19 mouse cellular contexts compared by ENCODE assay signal in the genomic region with DNA sequence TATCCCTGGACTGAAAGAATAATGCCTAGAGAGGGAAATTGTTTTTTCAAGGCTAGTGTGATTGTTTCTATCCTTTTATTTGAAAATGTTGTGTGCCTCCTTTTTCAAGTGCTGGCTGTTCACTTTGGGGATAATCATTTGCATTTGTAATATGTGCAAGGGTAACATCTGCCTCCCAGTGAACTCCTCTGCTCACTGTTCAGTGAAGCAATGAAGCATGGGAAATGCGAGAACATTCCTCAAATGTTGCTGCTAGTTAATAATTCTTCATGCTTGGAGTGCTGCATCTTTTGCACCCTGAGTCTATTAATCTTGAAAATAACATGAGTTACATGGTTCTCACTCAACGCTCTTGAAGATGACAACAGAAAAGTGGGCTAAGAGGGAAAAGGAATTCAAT.
DNase-seq lines count a peak whose midpoint lies in the region; ATAC-seq and TF ChIP-seq lines count a peak whose summit lies in the region.
"Had no signal": no experiment of that assay in that cellular context is flagged by ENCODE, and none has a peak within 500 bp of the region (broad histone marks: within the 10 kb centered on the region; RNA-seq: fewer than 3 reads in every experiment).

No protein-coding gene starts in this region.

- peak; percentile 14 for DNase-seq in embryo, embryonic 10.5 days (ENCODE audit: low spot score)
- DNase-seq in embryo, embryonic 11 days = no peak
- peak; percentile 81 for DNase-seq in kidney, adult 2 months
- no peak for DNase-seq in kidney, postnatal 4 days
- peak; percentile 63 for DNase-seq in Muller cell, postnatal 12 days (ENCODE audit: inconsistent ontology term)
- DNase-seq in kidney, postnatal 0 days (ENCODE audit: low spot score) = peak; percentile 6
- no peak for DNase-seq in cerebellum, postnatal 36 days
- DNase-seq in ovary, postnatal 14 days (ENCODE audit: low spot score) = no peak
- DNase-seq: adrenal gland, adult 8-10 months; heart, postnatal 4 days; layer of hippocampus, adult 9-11 months; spleen, adult 18-20 months; thymus, adult 18-20 months had no signal

- whole genome bisulfite sequencing in kidney, adult 2 months = 23% methylated on average over 2 of the region's 2 CpGs
- 32% methylated on average over 2 of the region's 2 CpGs for WGBS in kidney, postnatal 0 days

- no peak overlapping the region for H3K4me3 ChIP-seq in kidney, adult 2 months (ENCODE audit: insufficient read depth, low read depth, low read length)
- H3K4me3 ChIP-seq in kidney, postnatal 0 days (replicated peaks; ENCODE audit: low read depth, low read length) = no peak overlapping the region
- H3K4me3 ChIP-seq: embryonic facial prominence, embryonic 15.5 days; forebrain, embryonic 10.5 days; limb, embryonic 13.5 days; liver, embryonic 15.5 days had no signal

- H3K4me2 ChIP-seq in kidney, postnatal 0 days (ENCODE audit: low read length) = no peak overlapping the region
- H3K4me2 ChIP-seq: embryonic facial prominence, embryonic 15.5 days; limb, embryonic 13.5 days; liver, embryonic 15.5 days had no signal

- H3K9me3 ChIP-seq in kidney, postnatal 0 days (replicated peaks; ENCODE audit: low read length) = no peaks in the 10 kb centered on the region
- H3K9me3 ChIP-seq: embryonic facial prominence, embryonic 15.5 days; forebrain, embryonic 10.5 days; limb, embryonic 13.5 days; liver, embryonic 15.5 days had no signal

- H3K27me3 ChIP-seq in kidney, adult 2 months (replicated peaks; ENCODE audit: control insufficient read depth, insufficient read depth, low read length) = no peaks in the 10 kb centered on the region
- no peaks in the 10 kb centered on the region for H3K27me3 ChIP-seq in kidney, postnatal 0 days (ENCODE audit: insufficient read depth, low read length)
- H3K27me3 ChIP-seq: embryonic facial prominence, embryonic 15.5 days; limb, embryonic 13.5 days; liver, embryonic 15.5 days had no signal

- no peak overlapping the region for H3K27ac ChIP-seq in kidney, adult 2 months (ENCODE audit: insufficient read depth, low read depth, low read length)
- H3K27ac ChIP-seq in kidney, postnatal 0 days = no peak overlapping the region
- H3K27ac ChIP-seq: embryonic facial prominence, embryonic 15.5 days; forebrain, embryonic 10.5 days; limb, embryonic 13.5 days; liver, embryonic 15.5 days had no signal

- H3K4me1 ChIP-seq in kidney, adult 2 months (ENCODE audit: control insufficient read depth, insufficient read depth, low read length) = no peaks in the 10 kb centered on the region
- H3K4me1 ChIP-seq in kidney, postnatal 0 days (replicated peaks; ENCODE audit: insufficient read depth, low read length) = no peaks in the 10 kb centered on the region
- H3K4me1 ChIP-seq: embryonic facial prominence, embryonic 15.5 days; limb, embryonic 13.5 days; liver, embryonic 15.5 days had no signal

- TF ChIP-seq CTCF in kidney, adult 2 months (conservative IDR thresholded peaks at IDR 0.05; ENCODE audit: insufficient read depth, insufficient read length, low read depth, low read length) = no peak
- no peak for TF ChIP-seq CTCF in kidney, postnatal 0 days (IDR thresholded peaks at IDR 0.05; ENCODE audit: low read depth)

- TF ChIP-seq POLR2A in kidney, adult 2 months (IDR thresholded peaks at IDR 0.05; ENCODE audit: low read depth, low read length) = no peak

- no peaks in the 10 kb centered on the region for H3K36me3 ChIP-seq in kidney, adult 2 months (ENCODE audit: control insufficient read depth, insufficient read depth, low read length)
- no peaks in the 10 kb centered on the region for H3K36me3 ChIP-seq in kidney, postnatal 0 days (ENCODE audit: insufficient read depth, low read length)
- H3K36me3 ChIP-seq: embryonic facial prominence, embryonic 15.5 days; forebrain, embryonic 10.5 days; limb, embryonic 13.5 days; liver, embryonic 15.5 days had no signal

- H3K9ac ChIP-seq in kidney, postnatal 0 days (ENCODE audit: low read depth, low read length) = no peak overlapping the region
- H3K9ac ChIP-seq: embryonic facial prominence, embryonic 15.5 days; limb, embryonic 13.5 days; liver, embryonic 15.5 days had no signal

- no peak for ATAC-seq in kidney, postnatal 0 days (replicated peaks; ENCODE audit: low FRiP score, low read depth)
- ATAC-seq: intestine, embryonic 16.5 days; lung, postnatal 0 days had no signal

Comparison
In these comparisons a context has a peak if more than half of its experiments do, and no peak if none do; other contexts are left out.
1. DNase-seq: peak in embryo, embryonic 10.5 days (single experiment), kidney, adult 2 months (single experiment), Muller cell, postnatal 12 days (single experiment) and kidney, postnatal 0 days (single experiment); none in embryo, embryonic 11 days (single experiment), kidney, postnatal 4 days (0 of 2), cerebellum, postnatal 36 days (0 of 2) and ovary, postnatal 14 days (single experiment).